Mouse (Mus musculus) NIH3T3 (cell line): Measurements from ENCODE around the gene Prg2.

Source experiments
- DNase-seq: peaks from one replicate; pipeline ENCODE4 v3.0.0-alpha.2; 2012; ENCODE audit warnings: low read depth

Prg2 gene

DNA sequence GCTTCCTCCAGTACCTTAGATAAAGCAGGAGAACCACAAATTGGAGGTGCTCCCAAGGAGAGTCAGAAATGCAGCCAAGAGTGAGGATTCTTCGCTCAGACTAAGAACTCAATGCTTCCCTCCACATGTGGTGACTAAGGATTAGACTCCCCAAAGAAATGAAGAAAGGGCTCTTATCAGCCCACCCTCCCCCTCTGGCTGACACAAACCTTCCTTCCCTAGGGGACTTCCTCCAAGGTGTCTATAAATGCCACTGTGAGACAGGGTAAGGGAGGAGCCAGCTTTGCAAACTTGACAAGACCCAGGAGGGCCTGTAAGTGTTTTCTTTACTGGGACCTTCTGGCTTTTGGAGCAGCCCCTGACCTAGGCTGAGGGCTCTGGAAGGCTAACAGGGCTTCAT, at the start of gene Prg2:
Gene Prg2, plus strand, starts transcription at position 274 of the 400 bp plus-strand sequence.
- DNase-seq = no peak

DNA sequence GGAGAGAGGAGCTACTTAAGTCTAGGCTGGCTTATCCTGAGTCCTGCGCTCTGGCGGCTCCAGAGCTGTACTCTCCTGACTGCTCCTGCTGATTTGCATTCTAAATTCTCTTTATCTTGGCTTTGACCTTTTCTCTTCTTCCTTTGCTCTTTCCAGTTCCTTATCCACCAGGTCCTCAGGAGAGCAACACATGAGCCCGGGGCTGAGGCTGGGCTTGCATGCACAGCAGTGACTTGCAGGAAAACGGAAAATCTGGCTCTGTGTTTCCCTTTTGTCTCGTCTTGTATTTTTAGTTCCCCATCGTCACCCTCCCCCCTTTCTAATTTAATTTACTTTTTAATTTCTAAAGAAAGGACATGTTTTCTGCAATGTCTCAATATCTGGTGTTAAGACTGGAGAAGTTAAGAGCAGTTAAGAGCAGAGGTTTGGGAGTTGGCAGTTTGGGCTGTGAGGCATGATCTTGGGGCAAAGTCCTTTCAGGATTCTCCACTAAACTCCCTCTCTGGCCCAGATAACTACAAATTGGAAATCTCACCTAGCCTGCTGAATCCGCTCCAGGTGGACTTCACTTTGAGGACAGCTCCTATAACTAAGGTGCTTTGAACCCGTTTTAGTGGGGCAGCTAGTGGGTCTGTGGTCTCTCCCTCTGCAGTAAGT, 46.1 kb upstream of the Prg2 start:
- no peak for DNase-seq

- no peak for DNase-seq
These were observed 45.6 kb upstream of the Prg2 start for GRCm38 (mm10) chr2:84934649-84935007.

- DNase-seq = no peak
These were observed 45.2 kb upstream of the Prg2 start for GRCm38 (mm10) chr2:84935065-84935464.

DNA sequence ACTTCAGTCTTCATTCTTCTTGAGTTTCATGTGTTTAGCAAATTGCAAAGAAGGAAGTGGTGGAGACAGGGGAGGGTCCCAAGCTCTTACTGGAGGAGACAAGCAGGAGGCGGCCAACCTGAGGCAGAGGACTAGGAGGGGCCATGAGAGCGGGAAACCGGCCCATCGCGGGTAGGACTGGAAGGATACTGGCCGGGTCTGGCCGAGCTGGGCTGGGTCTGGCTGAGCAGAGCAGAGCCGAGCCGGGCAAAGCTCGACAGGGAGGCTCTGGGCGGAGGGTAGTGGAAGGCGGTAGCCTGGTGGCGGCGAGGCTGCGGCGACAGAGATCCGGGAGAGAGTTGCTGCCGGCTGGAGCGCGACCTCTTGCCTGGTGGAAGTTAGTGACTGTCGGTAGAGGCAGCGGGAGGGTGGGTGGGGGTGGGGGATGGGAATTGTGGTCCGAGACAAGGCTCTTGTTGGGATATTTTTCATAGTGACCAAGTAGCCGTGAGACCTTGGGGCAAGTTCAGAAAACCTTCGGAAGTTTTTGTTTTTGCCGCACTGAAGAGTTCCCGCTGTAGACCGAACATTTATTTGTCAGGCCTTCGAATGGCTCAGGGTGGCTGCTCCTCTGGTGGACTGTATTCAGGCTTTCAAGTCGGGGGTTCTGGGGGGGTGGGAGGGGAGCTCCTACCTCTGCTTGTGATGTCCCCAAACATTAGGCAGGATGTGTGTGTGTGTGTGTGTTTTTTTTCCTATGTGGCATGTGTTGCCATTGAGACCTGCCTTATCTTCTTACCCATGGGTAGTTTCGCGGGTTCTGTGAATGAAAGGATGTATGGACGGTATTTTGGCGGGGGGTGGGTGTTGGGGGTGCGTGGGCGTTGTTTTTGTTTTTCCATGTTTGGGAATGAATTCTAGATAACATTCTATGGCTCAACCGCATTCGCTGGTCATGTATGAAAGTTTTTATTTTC, 43.5 kb upstream of the Prg2 start, which contains the start of gene Slc43a3:
Gene Slc43a3, plus strand, starts transcription at position 106 of the 956 bp plus-strand sequence.
- DNase-seq = peak; percentile 86

DNA sequence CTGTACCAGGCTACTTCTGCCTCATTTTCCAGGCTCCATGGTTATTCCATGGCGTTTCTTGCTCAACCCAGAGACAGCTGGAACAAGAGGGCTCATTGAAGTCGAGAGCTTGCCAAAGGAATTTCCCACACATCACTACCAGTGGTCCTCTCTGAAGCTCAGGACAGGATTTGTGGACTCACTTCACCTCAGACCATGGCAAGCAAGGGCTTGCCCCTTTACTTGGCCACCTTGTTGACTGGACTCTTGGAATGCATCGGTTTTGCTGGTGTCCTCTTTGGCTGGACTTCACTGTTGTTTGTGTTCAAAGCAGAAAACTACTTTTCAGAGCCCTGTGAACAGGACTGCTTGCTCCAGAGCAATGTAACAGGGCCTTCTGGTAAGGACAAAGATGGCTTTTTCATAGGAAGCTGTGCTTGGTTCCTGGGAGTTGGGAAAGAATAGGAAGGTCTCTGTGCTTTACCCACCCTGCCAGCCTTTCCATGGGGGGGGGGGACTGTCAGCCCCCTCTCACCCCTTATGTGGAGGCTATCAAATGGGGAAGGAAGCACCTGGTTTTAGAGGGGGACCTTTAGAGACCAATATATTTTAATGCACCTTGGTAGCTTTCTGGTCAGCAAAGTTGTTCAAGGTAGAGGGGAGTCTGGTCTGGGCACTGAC, 42.6 kb upstream of the Prg2 start:
- DNase-seq = peak; percentile 23

GRCm38 (mm10) chr2:84938249-84938946, 41.9 kb upstream of the Prg2 start:
- DNase-seq = no peak

- no peak for DNase-seq
These were observed 41.0 kb upstream of the Prg2 start for GRCm38 (mm10) chr2:84939306-84939705.

DNA sequence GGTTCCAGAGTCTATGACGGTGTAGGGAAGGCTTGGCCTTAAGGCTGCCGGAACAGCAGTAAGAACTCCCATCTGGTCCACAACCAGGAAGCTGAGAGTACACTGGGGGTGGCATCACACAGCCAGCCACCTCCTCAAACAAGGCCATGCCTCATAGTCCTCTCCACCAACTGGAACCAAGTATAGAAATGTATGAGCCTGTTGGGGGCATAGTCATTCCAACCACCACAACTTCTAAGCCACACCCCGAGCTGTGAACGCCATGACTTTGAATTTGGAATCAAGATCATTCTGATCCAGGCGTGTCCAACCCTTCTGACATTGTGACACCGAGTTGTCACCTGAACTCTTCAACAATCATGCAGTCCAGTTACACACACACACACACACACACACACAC, 40.5 kb upstream of the Prg2 start:
- no peak for DNase-seq

DNA sequence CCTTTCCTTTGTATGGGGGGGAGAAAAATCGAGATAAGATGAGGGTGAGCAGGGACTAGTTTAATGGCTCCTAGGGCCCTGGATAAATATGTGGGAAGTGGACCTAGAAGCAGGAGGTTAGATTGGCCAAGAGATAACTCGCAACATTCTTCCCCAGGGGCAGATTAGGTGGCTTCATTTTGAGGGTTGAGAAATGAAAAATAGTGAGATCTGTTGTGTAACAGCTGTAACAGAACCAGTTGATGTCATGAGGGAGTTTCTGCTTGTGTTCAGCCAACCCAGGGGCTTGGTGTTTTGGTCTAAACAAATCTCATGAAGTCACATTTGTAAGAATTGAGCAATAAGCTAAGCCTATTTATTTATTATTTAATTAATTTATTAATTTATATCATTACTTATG, 38.9 kb upstream of the Prg2 start:
- DNase-seq = peak; percentile 52

GRCm38 (mm10) chr2:84941795-84942194, 38.5 kb upstream of the Prg2 start:
- peak; percentile 50 for DNase-seq

- DNase-seq = peak; percentile 13
These were observed 33.0 kb upstream of the Prg2 start for GRCm38 (mm10) chr2:84947154-84947771.

GRCm38 (mm10) chr2:84948252-84948651, 32.0 kb upstream of the Prg2 start:
- no peak for DNase-seq

DNA sequence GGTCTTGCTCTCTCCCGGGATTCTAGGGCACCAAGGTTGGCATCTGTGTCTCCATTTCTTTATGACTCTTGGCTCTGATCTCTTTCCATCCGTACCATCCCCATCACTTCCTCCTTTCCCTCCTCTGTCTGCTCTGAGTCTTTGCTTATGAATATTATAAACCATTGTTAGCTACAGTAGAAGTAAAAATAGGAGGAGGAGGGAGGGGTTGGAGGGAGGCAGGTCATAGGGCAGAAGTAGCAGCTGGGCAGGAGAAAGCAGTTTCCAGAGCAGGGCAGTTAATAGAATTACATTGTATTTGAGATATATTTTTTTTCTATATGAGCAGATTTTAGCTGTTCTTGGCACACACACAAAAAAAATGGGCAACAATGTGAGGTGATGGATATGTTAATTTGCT, 31.5 kb upstream of the Prg2 start:
- no peak for DNase-seq

GRCm38 (mm10) chr2:84951027-84951426, 29.2 kb upstream of the Prg2 start:
- DNase-seq = peak; percentile 49

GRCm38 (mm10) chr2:84952251-84952650, 28.0 kb upstream of the Prg2 start:
- DNase-seq = peak; percentile 30

DNA sequence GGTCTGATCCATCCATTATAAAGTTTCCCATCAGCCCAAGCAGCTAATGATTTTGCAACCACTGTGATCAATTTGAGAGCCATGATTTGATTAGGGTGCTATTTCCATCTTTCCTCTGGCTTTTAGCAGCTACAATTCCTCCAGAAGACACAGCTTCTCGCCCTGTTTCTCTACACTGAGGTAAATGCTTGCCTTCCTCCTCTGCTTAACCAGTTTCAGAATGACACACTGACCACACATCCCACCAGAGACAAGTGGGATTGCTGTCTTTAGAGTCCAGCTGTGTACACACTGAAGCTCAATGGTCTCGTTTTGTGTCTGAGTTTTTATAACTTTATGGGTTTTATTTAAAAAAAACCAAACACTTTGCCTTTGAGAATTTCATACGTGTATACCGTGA, 27.6 kb upstream of the Prg2 start:
- DNase-seq = no peak

- no peak for DNase-seq
These were observed 24.8 kb upstream of the Prg2 start for GRCm38 (mm10) chr2:84955435-84955834.

- peak; percentile 84 for DNase-seq
These were observed 24.0 kb upstream of the Prg2 start for GRCm38 (mm10) chr2:84956274-84956673.

DNA sequence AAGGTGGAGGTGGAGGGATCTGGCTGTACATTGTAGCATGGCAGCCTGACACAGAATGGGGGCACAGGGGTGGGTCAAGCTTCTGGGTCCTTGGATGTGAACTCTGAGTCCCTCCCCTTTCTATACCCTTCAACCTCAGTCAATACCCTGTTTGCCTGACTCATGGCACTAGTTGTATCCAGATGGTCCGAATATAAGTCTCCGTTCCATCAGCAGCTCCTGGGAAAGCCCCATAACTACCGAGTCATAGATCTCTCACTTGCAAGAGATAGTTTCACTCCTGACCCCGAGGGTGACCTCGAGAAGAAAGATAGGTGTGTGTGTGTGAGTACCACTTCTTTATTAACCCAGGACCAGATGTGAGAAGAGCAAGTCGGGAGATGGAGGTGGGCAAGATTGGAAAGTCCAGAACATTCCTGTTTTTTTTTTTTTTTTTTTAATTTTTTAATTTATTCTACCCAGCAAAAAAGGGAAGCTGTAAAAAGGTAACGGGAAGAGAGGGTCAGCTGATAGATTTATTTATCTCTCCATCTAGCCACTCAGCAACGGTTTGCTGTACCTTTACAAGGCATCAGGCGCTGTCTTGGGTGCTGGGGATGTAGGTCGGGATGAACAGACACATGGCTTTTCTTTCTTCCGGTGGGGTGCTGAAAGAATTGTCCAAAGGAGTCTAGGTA, 21.5 kb upstream of the Prg2 start:
- no peak for DNase-seq

GRCm38 (mm10) chr2:84961300-84961699, 19.0 kb upstream of the Prg2 start:
- DNase-seq = peak; percentile 94
